Mouse (Mus musculus) midbrain, postnatal 0 days (tissue): ENCODE results near the gene Siah3. TPM values are rescaled to one million over a fixed set of nuclear protein-coding genes. Genes with fewer than 3 reads are reported as not detected.

Experiments used
- ATAC-seq: fragments of 200-750 bp; cut with Nextera tagmentation; 2 replicates; pipeline ENCODE4 v1.8.0; 2017; ENCODE audit warnings: moderate number of reproducible peaks, mild to moderate bottlenecking, moderate TSS enrichment, moderate library complexity; ENCODE audit not compliant: low FRiP score
- DNase-seq: peaks from one replicate; pipeline ENCODE4 v3.0.0-alpha.2; 2015; ENCODE audit warnings: low spot score
- H3K27ac ChIP-seq: fragments of 300-500 bp; sonication (generic); 2 replicates; pipeline ENCODE4 v1.5.1; 2014; ENCODE audit warnings: low read depth, mild to moderate bottlenecking, low read length, mixed read lengths
- H3K27me3 ChIP-seq: fragments of 300-500 bp; sonication (generic); 2 replicates; pipeline ENCODE4 v1.6.1; 2014; ENCODE audit warnings: low read length, control low read depth, mixed read lengths; ENCODE audit not compliant: insufficient read depth
- H3K36me3 ChIP-seq: fragments of 300-500 bp; sonication (generic); 2 replicates; pipeline ENCODE4 v1.6.1; 2014; ENCODE audit warnings: low read length, control low read depth, mixed read lengths; ENCODE audit not compliant: insufficient read depth
- H3K4me1 ChIP-seq: fragments of 300-500 bp; sonication (generic); 2 replicates; pipeline ENCODE4 v1.6.1; 2014; ENCODE audit warnings: mild to moderate bottlenecking, control low read depth, antibody characterized with exemption, low read length, mixed read lengths; ENCODE audit not compliant: insufficient read depth
- H3K4me2 ChIP-seq: fragments of 300-500 bp; sonication (generic); 2 replicates; pipeline ENCODE4 v1.6.1; 2014; ENCODE audit warnings: low read depth, mild to moderate bottlenecking, low read length, mixed read lengths; ENCODE audit not compliant: poor library complexity, severe bottlenecking
- H3K4me3 ChIP-seq: fragments of 300-500 bp; sonication (generic); 2 replicates; pipeline ENCODE4 v1.5.1; 2014; ENCODE audit warnings: low read depth, mild to moderate bottlenecking, low read length, moderate library complexity
- H3K9ac ChIP-seq: fragments of 300-500 bp; sonication (generic); replicated peaks from 2 replicates; pipeline ENCODE4 v1.6.1; 2014; ENCODE audit warnings: mild to moderate bottlenecking, low read length, moderate library complexity, mixed read lengths; ENCODE audit not compliant: poor library complexity, severe bottlenecking
- H3K9me3 ChIP-seq: fragments of 300-500 bp; sonication (generic); 2 replicates; pipeline ENCODE4 v1.6.1; 2016; ENCODE audit warnings: low read length, control low read depth
- CTCF ChIP-seq: IDR thresholded peaks from 2 replicates; pipeline ENCODE4 v1.5.1; 2016; ENCODE audit warnings: antibody characterized with exemption, mild to moderate bottlenecking
- WGBS: fragments of 180-500 bp; shearing (Covaris S2); extraction: QIAGEN DNeasy Blood & Tissue Kit; methylation state at CpG from one replicate; pipeline ENCODE4 v1.1.7; 2014; 5-methylcytosine and 5-hydroxymethylcytosine counted together
- polyA plus RNA-seq: library from polyadenylated mRNA; unstranded; fragments of >200 nt; fragmentation: Nextera tagmentation; extraction: Ambion mirVana; gene quantifications from 2 replicates; pipeline ENCODE4 v1.2.1, GENCODE M21; 2015
- total RNA-seq: library from RNA; depleted of rRNA; stranded (reverse); fragments of >200 nt; gene quantifications from 2 replicates; pipeline ENCODE4 v1.2.3, GENCODE M21; 2014

The Siah3 gene
- total and polyA plus RNA-seq, 2 experiments from 2014 or later = 2.5 to 9.2 TPM

- Histone ChIP-seq H3K4me1 (peaks cover 5% of the 10 kb centered on the region; the same call in 1 of the 2 replicates), H3K4me2 (no peak overlapping the region), H3K9me3 (no peaks in the 10 kb centered on the region), H3K27me3 (no peaks in the 10 kb centered on the region), H3K36me3 (no peaks in the 10 kb centered on the region), H3K9ac (no peak overlapping the region), H3K27ac (no peak overlapping the region), H3K4me3 (no peak overlapping the region)
- DNase-seq (no peak), ATAC-seq (no peak)
- 57% methylated on average over 17 of the region's 17 CpGs for WGBS
- no peak for TF ChIP-seq CTCF
These were observed 84.6 kb downstream of the Siah3 start for GRCm38 (mm10) chr14:75540216-75540995.

DNA sequence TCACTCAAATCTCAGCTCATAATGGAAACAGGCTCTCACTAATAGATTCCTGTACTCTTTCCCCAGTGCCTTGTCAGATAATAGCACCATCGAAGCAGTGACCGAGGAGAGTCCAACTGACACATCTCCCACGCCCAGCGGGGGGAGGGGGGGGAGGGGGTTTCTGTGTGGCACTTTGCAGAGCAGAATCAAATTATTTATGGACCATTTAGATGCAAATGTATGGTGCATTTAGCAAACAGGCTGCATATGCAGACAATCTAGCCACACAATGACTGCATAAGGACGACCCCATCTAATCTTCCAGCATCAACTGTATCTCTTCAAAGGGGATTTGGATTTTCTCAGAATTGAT lies 85.2 kb downstream of the Siah3 start:
- no peak overlapping the region for H3K4me3 ChIP-seq
- no peak overlapping the region for H3K9ac ChIP-seq
- WGBS = 9% methylated on average over 5 of the region's 5 CpGs
- no peaks in the 10 kb centered on the region for H3K27me3 ChIP-seq
- no peak for ATAC-seq
- no peak overlapping the region for H3K4me2 ChIP-seq
- H3K4me1 ChIP-seq = peaks cover 5% of the 10 kb centered on the region; the same call in 1 of the 2 replicates
- no peak for TF ChIP-seq CTCF
- no peaks in the 10 kb centered on the region for H3K9me3 ChIP-seq
- no peaks in the 10 kb centered on the region for H3K36me3 ChIP-seq
- H3K27ac ChIP-seq = no peak overlapping the region
- DNase-seq = peak; percentile 68

DNA sequence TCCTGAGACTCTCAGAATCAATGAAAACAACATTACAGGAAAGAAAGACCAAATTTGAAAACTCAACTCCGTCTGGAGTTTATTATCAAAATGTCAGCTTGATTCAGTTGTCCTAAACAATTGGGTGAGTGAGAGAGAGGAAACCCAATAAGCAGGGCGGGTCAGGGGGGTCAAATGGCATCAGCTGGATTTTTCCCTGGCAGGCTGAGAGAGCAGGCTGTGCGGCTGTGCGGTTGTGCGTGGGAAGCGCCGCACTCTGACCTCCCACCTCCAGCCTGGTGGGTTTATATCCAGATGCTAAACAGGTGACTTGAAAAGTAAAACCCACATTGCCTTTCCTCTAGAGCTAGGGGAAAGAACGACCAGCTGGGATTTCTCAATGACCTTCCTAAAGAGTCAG lies 85.9 kb downstream of the Siah3 start:
- H3K4me1 ChIP-seq = peaks cover 5% of the 10 kb centered on the region; the same call in 1 of the 2 replicates
- 21% methylated on average over 8 of the region's 8 CpGs for WGBS
- H3K4me3 ChIP-seq = no peak overlapping the region
- no peaks in the 10 kb centered on the region for H3K27me3 ChIP-seq
- H3K9me3 ChIP-seq = no peaks in the 10 kb centered on the region
- TF ChIP-seq CTCF = no peak
- H3K4me2 ChIP-seq = no peak overlapping the region
- H3K9ac ChIP-seq = no peak overlapping the region
- H3K36me3 ChIP-seq = no peaks in the 10 kb centered on the region
- ATAC-seq = no peak
- no peak for DNase-seq
- H3K27ac ChIP-seq = no peak overlapping the region

DNA sequence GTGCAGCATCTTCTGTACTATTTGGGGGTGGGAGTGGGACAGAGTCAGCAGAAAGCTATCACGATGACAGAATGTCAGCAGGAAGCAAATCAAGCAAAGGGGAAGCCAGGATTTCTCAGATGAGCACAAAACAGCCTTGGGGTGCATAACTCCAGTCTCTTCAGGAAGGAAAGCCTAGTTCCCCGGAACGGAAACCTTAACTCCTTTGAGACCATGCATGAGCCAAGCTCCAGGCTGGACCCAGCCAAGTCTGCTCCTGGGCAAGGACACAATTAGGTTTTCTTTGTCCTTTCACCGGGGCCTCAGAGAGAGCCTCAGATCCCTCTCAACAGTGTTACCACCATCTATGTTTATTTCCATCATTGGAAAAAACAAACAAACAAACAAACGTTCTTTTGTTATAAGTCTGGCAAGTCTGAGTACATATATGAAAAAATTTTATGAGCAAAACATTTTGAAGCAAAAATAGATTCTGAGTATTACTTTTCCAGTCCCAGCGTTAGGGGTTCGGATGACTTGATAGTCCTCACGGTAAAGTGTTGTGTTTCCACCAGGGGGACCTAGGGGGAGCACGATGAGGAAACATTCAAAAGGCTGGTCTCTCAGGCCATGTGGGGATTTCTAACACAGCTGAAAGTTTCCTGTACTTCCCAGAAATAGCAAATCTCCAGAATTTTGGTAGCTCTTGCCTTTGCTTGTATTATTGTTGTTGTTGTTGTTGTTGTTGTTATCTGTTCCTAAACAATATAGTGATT lies 106.0 kb downstream of the Siah3 start:
- Histone ChIP-seq H3K36me3 (no peaks in the 10 kb centered on the region), H3K4me2 (no peak overlapping the region), H3K4me3 (no peak overlapping the region), H3K9me3 (no peaks in the 10 kb centered on the region), H3K4me1 (peaks cover 5% of the 10 kb centered on the region; the same call in 1 of the 2 replicates), H3K9ac (no peak overlapping the region), H3K27ac (no peak overlapping the region), H3K27me3 (no peaks in the 10 kb centered on the region)
- DNase-seq = peak; percentile 30
- no peak for ATAC-seq
- peak; percentile 53 for TF ChIP-seq CTCF
- 55% methylated on average over 9 of the region's 9 CpGs for WGBS

DNA sequence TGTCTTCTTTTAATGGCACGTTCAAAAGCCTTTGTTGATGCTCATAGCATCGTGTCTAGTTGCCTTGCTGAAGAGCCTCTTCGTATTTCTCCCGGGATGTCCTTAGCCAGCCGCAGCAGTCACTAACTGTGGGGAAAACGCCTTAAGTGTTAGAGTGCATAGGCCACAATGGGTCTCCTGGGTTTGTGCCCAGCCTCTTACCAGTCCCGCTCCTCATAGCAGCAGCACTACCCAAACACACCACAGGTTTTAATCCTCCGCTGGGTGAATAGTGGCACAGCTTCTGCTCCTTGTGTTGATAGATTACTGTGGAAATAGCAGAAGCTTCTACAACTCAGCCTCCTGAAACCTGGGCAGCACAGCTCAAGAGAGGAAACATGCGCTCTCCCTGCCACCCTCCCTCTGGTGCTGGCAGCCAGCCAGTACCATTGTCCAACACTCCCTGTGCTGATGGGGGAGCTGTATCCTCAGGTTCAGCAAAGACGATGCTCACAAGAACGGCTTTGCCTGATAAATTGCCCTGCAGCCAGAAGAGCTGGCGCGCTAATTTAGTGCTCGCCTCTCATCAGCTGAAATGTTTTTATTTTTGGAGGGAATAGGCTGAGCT lies 109.9 kb downstream of the Siah3 start:
- Histone ChIP-seq H3K4me3 (no peak overlapping the region), H3K36me3 (no peaks in the 10 kb centered on the region), H3K9ac (no peak overlapping the region), H3K9me3 (no peaks in the 10 kb centered on the region), H3K4me1 (peaks cover 5% of the 10 kb centered on the region; the same call in 1 of the 2 replicates), H3K4me2 (no peak overlapping the region), H3K27ac (0 out of 2 replicates have a peak overlapping the region, but pooled peaks have one; percentile 12), H3K27me3 (no peaks in the 10 kb centered on the region)
- 35% methylated on average over 14 of the region's 14 CpGs for WGBS
- ATAC-seq (peak; percentile 88), DNase-seq (peak; percentile 90)
- peak; percentile 58 for TF ChIP-seq CTCF
